Comparison of ENCODE assay signal across 31 mouse cellular contexts in genomic region chr5:127658257-127658656, GRCm38 (mm10). TPM values are rescaled to one million over a fixed set of nuclear protein-coding genes. Genes with fewer than 3 reads are reported as not detected.
A peak's percentile ranks its signal among the peaks of the same experiment; 100 is the strongest.
DNase-seq lines count a peak whose midpoint lies in the region; ATAC-seq and TF ChIP-seq lines count a peak whose summit lies in the region.
"Had no signal": no experiment of that assay in that cellular context is flagged by ENCODE, and none has a peak within 500 bp of the region (broad histone marks: within the 10 kb centered on the region; RNA-seq: fewer than 3 reads in every experiment).

No protein-coding gene starts in this region.

- no peaks in the 10 kb centered on the region for H3K4me1 ChIP-seq in hindbrain, postnatal 0 days (ENCODE audit: insufficient read depth, low read length)
- H3K4me1 ChIP-seq in hindbrain, embryonic 16.5 days (ENCODE audit: control insufficient read depth, insufficient read depth, low read depth, low read length) = no peaks in the 10 kb centered on the region
- no peaks in the 10 kb centered on the region for H3K4me1 ChIP-seq in liver, adult 2 months (ENCODE audit: control insufficient read depth, insufficient read depth, low read length)
- no peaks in the 10 kb centered on the region for H3K4me1 ChIP-seq in midbrain, postnatal 0 days (ENCODE audit: insufficient read depth, low read length)
- H3K4me1 ChIP-seq in midbrain, embryonic 16.5 days (ENCODE audit: control insufficient read depth, insufficient read depth, low read length) = no peaks in the 10 kb centered on the region
- H3K4me1 ChIP-seq: forebrain, embryonic 13.5 days; hindbrain, embryonic 10.5 days; hindbrain, embryonic 15.5 days; limb, embryonic 12.5 days; liver, embryonic 15.5 days; neural tube, embryonic 12.5 days had no signal

- no peaks in the 10 kb centered on the region for H3K36me3 ChIP-seq in hindbrain, postnatal 0 days (ENCODE audit: insufficient read depth, low read length)
- peaks cover 6% of the 10 kb centered on the region for H3K36me3 ChIP-seq in hindbrain, embryonic 16.5 days (ENCODE audit: control insufficient read depth, insufficient read depth, low read length)
- H3K36me3 ChIP-seq in liver, adult 2 months (ENCODE audit: control insufficient read depth, insufficient read depth, low read length) = peaks cover 43% of the 10 kb centered on the region
- H3K36me3 ChIP-seq in midbrain, postnatal 0 days (ENCODE audit: insufficient read depth, low read length) = no peaks in the 10 kb centered on the region
- peaks cover 6% of the 10 kb centered on the region for H3K36me3 ChIP-seq in midbrain, embryonic 16.5 days (ENCODE audit: control insufficient read depth, insufficient read depth, low read length)
- no peaks in the 10 kb centered on the region for H3K36me3 ChIP-seq in splenic B cell, adult 2 months (ENCODE audit: control insufficient read depth, insufficient read depth, low read length, poor library complexity, severe bottlenecking)
- H3K36me3 ChIP-seq: limb, embryonic 12.5 days; liver, embryonic 15.5 days had no signal

- peaks cover 3% of the 10 kb centered on the region; the same call in 1 of the 2 replicates for H3K9me3 ChIP-seq in hindbrain, postnatal 0 days (ENCODE audit: low read length)
- peaks cover 2% of the 10 kb centered on the region; the same call in 1 of the 2 replicates for H3K9me3 ChIP-seq in hindbrain, embryonic 16.5 days (ENCODE audit: control insufficient read depth, low read length)
- H3K9me3 ChIP-seq in midbrain, postnatal 0 days (ENCODE audit: low read length) = no peaks in the 10 kb centered on the region
- no peaks in the 10 kb centered on the region for H3K9me3 ChIP-seq in midbrain, embryonic 16.5 days (replicated peaks; ENCODE audit: control insufficient read depth, low read length, poor library complexity, severe bottlenecking)
- H3K9me3 ChIP-seq: forebrain, embryonic 13.5 days; liver, embryonic 15.5 days had no signal

- ATAC-seq in hindbrain, postnatal 0 days = no peak
- no peak for ATAC-seq in hindbrain, embryonic 16.5 days
- ATAC-seq in midbrain, postnatal 0 days (ENCODE audit: low FRiP score) = no peak
- no peak for ATAC-seq in midbrain, embryonic 16.5 days
- ATAC-seq in monocyte, adult 5-6 weeks (replicated peaks; ENCODE audit: insufficient number of reproducible peaks, low FRiP score, low TSS enrichment, poor library complexity, severe bottlenecking) = no peak
- ATAC-seq: forebrain, embryonic 13.5 days; intestine, embryonic 16.5 days had no signal

- no peak for TF ChIP-seq POLR2A in liver, adult 2 months (IDR thresholded peaks at IDR 0.05; ENCODE audit: extremely low read depth, insufficient read depth, low read length)

- no peak overlapping the region for H3K9ac ChIP-seq in hindbrain, postnatal 0 days (replicated peaks; ENCODE audit: low read length)
- H3K9ac ChIP-seq in hindbrain, embryonic 16.5 days (ENCODE audit: low read depth, low read length) = no peak overlapping the region
- no peak overlapping the region for H3K9ac ChIP-seq in liver, adult 2 months (ENCODE audit: low read depth, low read length)
- no peak overlapping the region for H3K9ac ChIP-seq in midbrain, postnatal 0 days (replicated peaks; ENCODE audit: low read length, poor library complexity, severe bottlenecking)
- H3K9ac ChIP-seq in midbrain, embryonic 16.5 days (ENCODE audit: low read depth, low read length) = no peak overlapping the region
- H3K9ac ChIP-seq: forebrain, embryonic 13.5 days; hindbrain, embryonic 15.5 days; limb, embryonic 12.5 days; liver, embryonic 15.5 days; neural tube, embryonic 12.5 days had no signal

- H3K27me3 ChIP-seq in hindbrain, postnatal 0 days (ENCODE audit: insufficient read depth, low read length) = no peaks in the 10 kb centered on the region
- H3K27me3 ChIP-seq in hindbrain, embryonic 16.5 days (replicated peaks; ENCODE audit: control insufficient read depth, insufficient read depth, low read length) = no peaks in the 10 kb centered on the region
- no peaks in the 10 kb centered on the region for H3K27me3 ChIP-seq in liver, adult 2 months (ENCODE audit: control insufficient read depth, insufficient read depth, low read length)
- H3K27me3 ChIP-seq in midbrain, postnatal 0 days (ENCODE audit: insufficient read depth, low read length) = no peaks in the 10 kb centered on the region
- no peaks in the 10 kb centered on the region for H3K27me3 ChIP-seq in midbrain, embryonic 16.5 days (ENCODE audit: control insufficient read depth, insufficient read depth, low read depth, low read length)
- no peaks in the 10 kb centered on the region for H3K27me3 ChIP-seq in splenic B cell, adult 2 months (ENCODE audit: control insufficient read depth, insufficient read depth, low read length, poor library complexity, severe bottlenecking)
- H3K27me3 ChIP-seq: CH12.LX; forebrain, embryonic 13.5 days; hindbrain, embryonic 15.5 days; limb, embryonic 12.5 days; liver, embryonic 15.5 days; neural tube, embryonic 12.5 days had no signal

- peak; percentile 25 for TF ChIP-seq CTCF in hindbrain, postnatal 0 days (IDR thresholded peaks at IDR 0.05; ENCODE audit: low read depth)
- peak; percentile 39; the same call in 1 of the 2 replicates for TF ChIP-seq CTCF in liver, adult 2 months (IDR thresholded peaks at IDR 0.05; ENCODE audit: low read depth, low read length)
- TF ChIP-seq CTCF in midbrain, postnatal 0 days (IDR thresholded peaks at IDR 0.05) = peak; percentile 22; the same call in 1 of the 2 replicates

- H3K4me3 ChIP-seq in hindbrain, postnatal 0 days (ENCODE audit: low read length) = no peak overlapping the region
- no peak overlapping the region for H3K4me3 ChIP-seq in hindbrain, embryonic 16.5 days (ENCODE audit: low read length)
- H3K4me3 ChIP-seq in liver, adult 2 months (ENCODE audit: insufficient read depth, low read depth, low read length) = no peak overlapping the region
- H3K4me3 ChIP-seq in midbrain, postnatal 0 days (ENCODE audit: low read depth, low read length) = no peak overlapping the region
- no peak overlapping the region for H3K4me3 ChIP-seq in midbrain, embryonic 16.5 days (ENCODE audit: low read depth, low read length)
- H3K4me3 ChIP-seq: forebrain, embryonic 13.5 days; hindbrain, embryonic 10.5 days; hindbrain, embryonic 15.5 days; limb, embryonic 12.5 days; liver, embryonic 15.5 days; myocyte; neural tube, embryonic 12.5 days had no signal

- no peak for DNase-seq in hindbrain, postnatal 0 days (ENCODE audit: low spot score)
- DNase-seq in liver, adult 2 months (ENCODE audit: extremely low read depth, low read depth, low spot score) = no peak
- DNase-seq in liver = no peak
- DNase-seq in midbrain, postnatal 0 days (ENCODE audit: low spot score) = no peak
- peak; percentile 15 for DNase-seq in splenic B cell, adult 2 months (ENCODE audit: low read depth, low spot score)
- DNase-seq: adrenal gland, postnatal 36 days; cerebellum, adult 11 months; cerebellum, adult 9-10 months; cerebellum, postnatal 36 days; gastrocnemius, postnatal 10 days; heart, postnatal 14 days; kidney, postnatal 4 days; layer of hippocampus, adult 9-11 months; lung, postnatal 4 days; midbrain, embryonic 14.5 days; right cerebral cortex, adult 18-20 months; spleen, adult 18-20 months had no signal

- no peak overlapping the region for H3K27ac ChIP-seq in hindbrain, postnatal 0 days
- H3K27ac ChIP-seq in hindbrain, embryonic 16.5 days (ENCODE audit: low read depth, low read length) = no peak overlapping the region
- H3K27ac ChIP-seq in liver, adult 2 months (replicated peaks; ENCODE audit: insufficient read depth, low read depth, low read length) = no peak overlapping the region
- H3K27ac ChIP-seq in midbrain, postnatal 0 days (ENCODE audit: low read depth, low read length) = no peak overlapping the region
- H3K27ac ChIP-seq in midbrain, embryonic 16.5 days (ENCODE audit: low read length) = no peak overlapping the region
- H3K27ac ChIP-seq: forebrain, embryonic 13.5 days; hindbrain, embryonic 10.5 days; hindbrain, embryonic 15.5 days; limb, embryonic 12.5 days; liver, embryonic 15.5 days; neural tube, embryonic 12.5 days had no signal

- no peaks in the 10 kb centered on the region for H3K79me2 ChIP-seq in liver, adult 2 months (ENCODE audit: control insufficient read depth, insufficient read depth, low read length)

- H3K4me2 ChIP-seq in hindbrain, postnatal 0 days (ENCODE audit: low read depth, low read length) = no peak overlapping the region
- H3K4me2 ChIP-seq in hindbrain, embryonic 16.5 days (ENCODE audit: low read length) = no peak overlapping the region
- no peak overlapping the region for H3K4me2 ChIP-seq in midbrain, postnatal 0 days (ENCODE audit: low read depth, low read length, poor library complexity, severe bottlenecking)
- H3K4me2 ChIP-seq in midbrain, embryonic 16.5 days (ENCODE audit: low read length) = no peak overlapping the region
- H3K4me2 ChIP-seq: forebrain, embryonic 13.5 days; hindbrain, embryonic 15.5 days; limb, embryonic 12.5 days; liver, embryonic 15.5 days; neural tube, embryonic 12.5 days had no signal

- WGBS in hindbrain, postnatal 0 days = 85% methylated on average over 2 of the region's 2 CpGs
- 91% methylated on average over 2 of the region's 2 CpGs for WGBS in hindbrain, embryonic 16.5 days
- 86% methylated on average over 2 of the region's 2 CpGs for WGBS in liver, adult 2 months
- WGBS in midbrain, postnatal 0 days = 89% methylated on average over 2 of the region's 2 CpGs
- WGBS in midbrain, embryonic 16.5 days = 90% methylated on average over 2 of the region's 2 CpGs

RNA-seq across cellular contexts. Expression of gene Slc15a4, which starts 25.6 kb away (rescaled TPM):
- total RNA-seq in hindbrain, postnatal 0 days (2014; rRNA removed) = 41.2 and 45.0 TPM in 2 replicates
- polyA plus RNA-seq in hindbrain, postnatal 0 days (2015; fragmentation: Nextera tagmentation; extraction: Ambion mirVana) = 18.5 and 21.1 TPM in 2 replicates
- 29.1 and 29.6 TPM in 2 replicates for polyA plus RNA-seq in hindbrain, embryonic 16.5 days (2015; fragmentation: Nextera tagmentation; extraction: Ambion mirVana)
- 46.7 and 51.9 TPM in 2 replicates for total RNA-seq in liver, adult 2 months (2014; rRNA removed)
- polyA plus RNA-seq in liver, adult 2 months (2012; rRNA removed) = 22.4 and 26.8 TPM in 2 replicates
- 34.4 and 39.1 TPM in 2 replicates for total RNA-seq in midbrain, postnatal 0 days (2014; rRNA removed)
- polyA plus RNA-seq in midbrain, postnatal 0 days (2015; fragmentation: Nextera tagmentation; extraction: Ambion mirVana) = 16.2 and 17.7 TPM in 2 replicates
- 26.3 and 31.1 TPM in 2 replicates for polyA plus RNA-seq in midbrain, embryonic 16.5 days (2015; fragmentation: Nextera tagmentation; extraction: Ambion mirVana)
- total RNA-seq in monocyte, adult 5-6 weeks (2017) = 143 to 291 TPM (median 159 TPM) in 3 replicates

RNA-seq across cellular contexts. Expression of gene Glt1d1, which starts 26.2 kb away (rescaled TPM):
- total RNA-seq in hindbrain, postnatal 0 days (2014; rRNA removed) = 6.6 and 8.9 TPM in 2 replicates
- polyA plus RNA-seq in hindbrain, postnatal 0 days (2015; fragmentation: Nextera tagmentation; extraction: Ambion mirVana) = 2.9 and 3.3 TPM in 2 replicates
- polyA plus RNA-seq in hindbrain, embryonic 16.5 days (2015; fragmentation: Nextera tagmentation; extraction: Ambion mirVana) = 1.5 and 1.7 TPM in 2 replicates
- 35.4 and 38.2 TPM in 2 replicates for total RNA-seq in liver, adult 2 months (2014; rRNA removed)
- polyA plus RNA-seq in liver, adult 2 months (2012; rRNA removed) = 9.7 and 14.4 TPM in 2 replicates
- total RNA-seq in midbrain, postnatal 0 days (2014; rRNA removed) = 9.6 and 12.8 TPM in 2 replicates
- 1.3 and 1.7 TPM in 2 replicates for polyA plus RNA-seq in midbrain, postnatal 0 days (2015; fragmentation: Nextera tagmentation; extraction: Ambion mirVana)
- 1.7 TPM in 2 replicates for polyA plus RNA-seq in midbrain, embryonic 16.5 days (2015; fragmentation: Nextera tagmentation; extraction: Ambion mirVana)
- 2.6 to 6.2 TPM (median 2.7 TPM) in 3 replicates for total RNA-seq in monocyte, adult 5-6 weeks (2017)
- total RNA-seq: heart, postnatal 14 days had no signal
- polyA plus RNA-seq: C2C12; heart, embryonic 14.5 days; myocyte had no signal
